In the genomic region with DNA sequence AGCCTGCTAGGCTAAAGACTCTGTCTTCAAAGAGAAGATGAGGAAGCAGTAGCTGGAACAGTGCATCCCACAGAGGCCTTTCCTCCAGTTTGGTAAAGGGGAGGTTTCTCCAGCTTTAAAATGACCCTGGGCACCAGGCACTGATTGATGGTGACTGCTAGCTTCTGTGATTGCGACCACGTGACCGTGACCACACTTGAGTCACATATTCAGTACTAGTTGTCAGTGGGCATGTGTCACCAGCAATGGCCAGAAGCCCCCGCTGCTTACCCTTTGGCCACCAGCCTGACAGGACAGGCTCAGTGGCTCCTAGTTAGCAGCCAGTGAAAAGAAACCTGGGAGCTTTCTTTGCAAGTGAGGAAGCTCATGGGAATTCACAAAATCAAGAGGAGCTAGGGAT, we compare ENCODE assay signal across 19 mouse cellular contexts. TPM values are rescaled to one million over a fixed set of nuclear protein-coding genes. Genes with fewer than 3 reads are reported as not detected.
A peak's percentile ranks its signal among the peaks of the same experiment; 100 is the strongest.
DNase-seq lines count a peak whose midpoint lies in the region; ATAC-seq lines count a peak whose summit lies in the region.
"Had no signal": no experiment of that assay in that cellular context is flagged by ENCODE, and none has a peak within 500 bp of the region (broad histone marks: within the 10 kb centered on the region; RNA-seq: fewer than 3 reads in every experiment).

No protein-coding gene starts in this region.

- H3K4me3 ChIP-seq in embryonic facial prominence, embryonic 10.5 days = no peak overlapping the region
- no peak overlapping the region for H3K4me3 ChIP-seq in hindbrain, embryonic 14.5 days (replicated peaks; ENCODE audit: low read length)
- H3K4me3 ChIP-seq in kidney, embryonic 14.5 days (ENCODE audit: low read length) = no peak overlapping the region
- H3K4me3 ChIP-seq: heart, embryonic 15.5 days; liver, embryonic 15.5 days; midbrain, embryonic 12.5 days; neural tube, embryonic 13.5 days had no signal

- peaks cover 12% of the 10 kb centered on the region; the same call in 1 of the 2 replicates for H3K36me3 ChIP-seq in embryonic facial prominence, embryonic 10.5 days (replicated peaks)
- no peaks in the 10 kb centered on the region for H3K36me3 ChIP-seq in hindbrain, embryonic 14.5 days (replicated peaks; ENCODE audit: control insufficient read depth, insufficient read depth)
- no peaks in the 10 kb centered on the region for H3K36me3 ChIP-seq in kidney, embryonic 14.5 days (ENCODE audit: control insufficient read depth, insufficient read depth, low read length)
- H3K36me3 ChIP-seq: heart, embryonic 15.5 days; midbrain, embryonic 12.5 days; neural tube, embryonic 13.5 days had no signal

- no peaks in the 10 kb centered on the region for H3K27me3 ChIP-seq in embryonic facial prominence, embryonic 10.5 days (replicated peaks; ENCODE audit: low read depth, poor library complexity, severe bottlenecking)
- H3K27me3 ChIP-seq in hindbrain, embryonic 14.5 days (ENCODE audit: control insufficient read depth, insufficient read depth, low read length) = no peaks in the 10 kb centered on the region
- no peaks in the 10 kb centered on the region for H3K27me3 ChIP-seq in kidney, embryonic 14.5 days (ENCODE audit: control insufficient read depth, insufficient read depth, low read length)
- H3K27me3 ChIP-seq: heart, embryonic 15.5 days; neural tube, embryonic 13.5 days; Patski had no signal

- DNase-seq in heart, adult 18-20 months = peak; percentile 47 to 55
- DNase-seq in heart, postnatal 14 days = no peak
- peak; percentile 74 for DNase-seq in 3134 (ENCODE audit: extremely low read depth, insufficient read length, low spot score)
- peak; percentile 72 for DNase-seq in adipocyte (ENCODE audit: low spot score)
- no peak for DNase-seq in embryonic facial prominence, embryonic 10.5 days (ENCODE audit: low spot score)
- no peak for DNase-seq in layer of hippocampus, adult 9-10 months (ENCODE audit: low spot score)
- no peak for DNase-seq in hindbrain, embryonic 14.5 days (ENCODE audit: low spot score)
- DNase-seq: cerebellum, adult 2 months; spleen, adult 18-20 months had no signal

- peaks cover 73% of the 10 kb centered on the region for H3K4me1 ChIP-seq in embryonic facial prominence, embryonic 10.5 days
- H3K4me1 ChIP-seq in hindbrain, embryonic 14.5 days (replicated peaks; ENCODE audit: control insufficient read depth, insufficient read depth, low read length) = no peaks in the 10 kb centered on the region
- peaks cover 19% of the 10 kb centered on the region for H3K4me1 ChIP-seq in kidney, embryonic 14.5 days (ENCODE audit: control insufficient read depth, insufficient read depth, low read length)
- H3K4me1 ChIP-seq: liver, embryonic 15.5 days had no signal

- peak overlapping the region; percentile 48; the same call in 1 of the 2 replicates for H3K27ac ChIP-seq in embryonic facial prominence, embryonic 10.5 days (replicated peaks)
- H3K27ac ChIP-seq in hindbrain, embryonic 14.5 days = no peak overlapping the region
- no peak overlapping the region for H3K27ac ChIP-seq in kidney, embryonic 14.5 days (ENCODE audit: low read depth, low read length)
- H3K27ac ChIP-seq: heart, embryonic 15.5 days; hindbrain, postnatal 0 days; kidney, postnatal 0 days; liver, embryonic 15.5 days; midbrain, embryonic 12.5 days; neural tube, embryonic 13.5 days had no signal

- no peaks in the 10 kb centered on the region for H3K9me3 ChIP-seq in embryonic facial prominence, embryonic 10.5 days
- H3K9me3 ChIP-seq in hindbrain, embryonic 14.5 days (ENCODE audit: control insufficient read depth, low read length) = no peaks in the 10 kb centered on the region
- H3K9me3 ChIP-seq in kidney, embryonic 14.5 days (ENCODE audit: control insufficient read depth, low read length) = no peaks in the 10 kb centered on the region
- H3K9me3 ChIP-seq: heart, embryonic 15.5 days; liver, embryonic 15.5 days; midbrain, embryonic 12.5 days; neural tube, embryonic 13.5 days had no signal

- whole genome bisulfite sequencing in embryonic facial prominence, embryonic 10.5 days = 79% methylated on average over 4 of the region's 4 CpGs
- WGBS in hindbrain, embryonic 14.5 days = 72% methylated on average over 4 of the region's 4 CpGs
- WGBS in kidney, embryonic 14.5 days = 47% methylated on average over 4 of the region's 4 CpGs

- intact Hi-C loops in heart, postnatal 14 days (cut with DNase I) = no loop called here

- H3K9ac ChIP-seq in hindbrain, embryonic 14.5 days = no peak overlapping the region
- no peak overlapping the region for H3K9ac ChIP-seq in kidney, embryonic 14.5 days (ENCODE audit: low read depth, low read length)
- H3K9ac ChIP-seq: heart, embryonic 15.5 days; liver, embryonic 15.5 days; midbrain, embryonic 12.5 days; neural tube, embryonic 13.5 days had no signal

- no peak for ATAC-seq in hindbrain, embryonic 14.5 days (ENCODE audit: low FRiP score)
- no peak for ATAC-seq in kidney, embryonic 14.5 days (ENCODE audit: low FRiP score, low TSS enrichment)
- ATAC-seq: hindbrain, postnatal 0 days had no signal

- no peak overlapping the region for H3K4me2 ChIP-seq in hindbrain, embryonic 14.5 days (replicated peaks)
- H3K4me2 ChIP-seq in kidney, embryonic 14.5 days (replicated peaks; ENCODE audit: low read depth, low read length) = no peak overlapping the region
- H3K4me2 ChIP-seq: heart, embryonic 15.5 days; liver, embryonic 15.5 days; midbrain, embryonic 12.5 days; neural tube, embryonic 13.5 days had no signal

RNA-seq across cellular contexts. Expression of a gene that starts 7.6 kb away (rescaled TPM):
- under 1 TPM in 1 of 2 experiments, not detected in 1; 0.13 TPM for total RNA-seq in heart, adult 18-20 months (2021)
- under 1 TPM; 0.34 to 0.41 TPM for total RNA-seq in heart, postnatal 14 days (2021)
- 0.05 TPM in 1 of 2 replicates, not detected in the other for polyA plus RNA-seq in embryonic facial prominence, embryonic 10.5 days (2016; fragmentation: Nextera tagmentation; extraction: Ambion mirVana)
- not detected in 2 replicates for polyA plus RNA-seq in hindbrain, embryonic 14.5 days (2014; fragmentation: Nextera tagmentation; extraction: Ambion mirVana)
- polyA plus RNA-seq in kidney, embryonic 14.5 days (2014; fragmentation: Nextera tagmentation; extraction: Ambion mirVana) = 0.13 TPM in 1 of 2 replicates, not detected in the other
- total RNA-seq: layer of hippocampus, postnatal 10 days had no signal
- polyA plus RNA-seq: cerebellum, adult 2 months; limb, embryonic 11.5 days; midbrain, embryonic 12.5 days; neural tube, embryonic 13.5 days had no signal

RNA-seq across cellular contexts. Expression of a gene that starts 29.4 kb away (rescaled TPM):
- total RNA-seq in heart, adult 18-20 months (2021) = 1 to 10 TPM; 2.2 to 2.6 TPM
- total RNA-seq in heart, postnatal 14 days (2021) = 1 to 10 TPM; 6.0 to 6.7 TPM
- polyA plus RNA-seq in embryonic facial prominence, embryonic 10.5 days (2016; fragmentation: Nextera tagmentation; extraction: Ambion mirVana) = 0.45 and 0.72 TPM in 2 replicates
- 3.5 and 4.9 TPM in 2 replicates for polyA plus RNA-seq in hindbrain, embryonic 14.5 days (2014; fragmentation: Nextera tagmentation; extraction: Ambion mirVana)
- 4.4 and 4.8 TPM in 2 replicates for polyA plus RNA-seq in kidney, embryonic 14.5 days (2014; fragmentation: Nextera tagmentation; extraction: Ambion mirVana)

RNA-seq across cellular contexts. Expression of a gene that starts 47.9 kb away (rescaled TPM):
- not detected for total RNA-seq in heart, adult 18-20 months (2021)
- total RNA-seq in heart, postnatal 14 days (2021) = under 1 TPM in 1 of 2 experiments, not detected in 1; 0.22 TPM
- 0.34 and 0.95 TPM in 2 replicates for polyA plus RNA-seq in embryonic facial prominence, embryonic 10.5 days (2016; fragmentation: Nextera tagmentation; extraction: Ambion mirVana)
- polyA plus RNA-seq in hindbrain, embryonic 14.5 days (2014; fragmentation: Nextera tagmentation; extraction: Ambion mirVana) = 8.8 and 11.0 TPM in 2 replicates
- polyA plus RNA-seq in kidney, embryonic 14.5 days (2014; fragmentation: Nextera tagmentation; extraction: Ambion mirVana) = 2.3 and 2.5 TPM in 2 replicates
- polyA plus RNA-seq: liver, embryonic 15.5 days had no signal

RNA-seq across cellular contexts. Expression of a gene that starts 55.8 kb away (rescaled TPM):
- 1 to 10 TPM in 1 of 2 experiments, under 1 TPM in 1; 0.90 to 1.0 TPM for total RNA-seq in heart, adult 18-20 months (2021)
- 1 to 10 TPM; 4.4 to 8.5 TPM for total RNA-seq in heart, postnatal 14 days (2021)
- polyA plus RNA-seq in embryonic facial prominence, embryonic 10.5 days (2016; fragmentation: Nextera tagmentation; extraction: Ambion mirVana) = 144 and 151 TPM in 2 replicates
- polyA plus RNA-seq in hindbrain, embryonic 14.5 days (2014; fragmentation: Nextera tagmentation; extraction: Ambion mirVana) = 17.2 and 20.1 TPM in 2 replicates
- 107 and 124 TPM in 2 replicates for polyA plus RNA-seq in kidney, embryonic 14.5 days (2014; fragmentation: Nextera tagmentation; extraction: Ambion mirVana)

RNA-seq across cellular contexts. Expression of a gene that starts 58.7 kb away (rescaled TPM):
- not detected for total RNA-seq in heart, adult 18-20 months (2021)
- total RNA-seq in heart, postnatal 14 days (2021) = not detected
- 1.3 and 1.8 TPM in 2 replicates for polyA plus RNA-seq in embryonic facial prominence, embryonic 10.5 days (2016; fragmentation: Nextera tagmentation; extraction: Ambion mirVana)
- polyA plus RNA-seq in hindbrain, embryonic 14.5 days (2014; fragmentation: Nextera tagmentation; extraction: Ambion mirVana) = 8.0 and 11.2 TPM in 2 replicates
- 1.1 and 1.2 TPM in 2 replicates for polyA plus RNA-seq in kidney, embryonic 14.5 days (2014; fragmentation: Nextera tagmentation; extraction: Ambion mirVana)

Comparison
In these comparisons a context has a peak if more than half of its experiments do, and no peak if none do; other contexts are left out.
1. DNase-seq: peak in heart, adult 18-20 months (2 of 2), 3134 (single experiment) and adipocyte (single experiment); none in heart, postnatal 14 days (0 of 2), embryonic facial prominence, embryonic 10.5 days (single experiment), layer of hippocampus, adult 9-10 months (single experiment) and hindbrain, embryonic 14.5 days (single experiment).